Mouse (Mus musculus) G1E (cell line): ENCODE measurements at regions not wholly inside any gene's neighbourhood (a gene's known extent, or its start where the extent isn't known, plus 50 kb on each side); places are given as distances from the start of the nearest gene placed in this dataset.

Source experiments
- CTCF ChIP-seq: IDR thresholded peaks from 2 replicates; pipeline ENCODE4 v1.5.1; 2012; ENCODE audit warnings: low read depth, low read length, inconsistent platforms, mixed read lengths
- GATA1 ChIP-seq: IDR thresholded peaks from 2 replicates; pipeline ENCODE4 v1.6.1; 2012; ENCODE audit warnings: borderline replicate concordance, low read length, inconsistent platforms, mixed read lengths

DNA sequence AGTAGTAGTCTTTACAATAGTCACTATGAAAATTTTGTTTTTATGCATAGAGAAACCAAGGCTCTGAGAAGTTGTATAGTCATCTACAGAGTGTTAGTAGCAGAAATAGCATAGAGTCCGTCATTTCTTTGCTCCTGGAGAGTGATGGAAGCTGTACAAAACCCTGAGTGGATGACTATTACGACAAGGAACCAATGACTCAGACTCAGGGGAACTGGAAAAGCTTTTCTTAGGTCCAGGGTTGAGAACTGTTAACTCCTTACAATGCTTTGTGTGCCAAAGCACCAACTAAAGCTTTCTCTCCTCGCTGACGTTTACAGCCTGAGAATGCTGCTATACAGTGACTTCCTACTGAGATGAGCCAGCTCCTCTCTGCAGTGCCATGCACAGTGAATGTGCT, 773.1 kb downstream of the Gsdmc2 start:
- TF ChIP-seq CTCF = no peak
- TF ChIP-seq GATA1 = no peak
